Mouse (Mus musculus) brain, embryonic 14.5 days (tissue): ENCODE measurements around the gene Chil4.

Source experiments
- CTCF ChIP-seq: fragments of 200-500 bp; IDR thresholded peaks from 2 replicates; pipeline ENCODE4 v1.5.1; 2012; ENCODE audit warnings: inconsistent platforms, mild to moderate bottlenecking, moderate library complexity, borderline replicate concordance; ENCODE audit not compliant: insufficient read depth, insufficient read length; ENCODE audit errors: extremely low read depth
- POLR2A ChIP-seq: fragments of 200-500 bp; IDR thresholded peaks from 2 replicates; pipeline ENCODE4 v1.6.1; 2012; ENCODE audit warnings: mild to moderate bottlenecking, inconsistent platforms, borderline replicate concordance; ENCODE audit not compliant: poor library complexity, insufficient read depth, insufficient read length, severe bottlenecking; ENCODE audit errors: extremely low read depth

- TF ChIP-seq CTCF (no peak), POLR2A (no peak)
Measured at GRCm38 (mm10) chr3:106221625-106222265, 2.4 kb upstream of the Chil4 start.
